ENCODE assay signal across 8 mouse cellular contexts in genomic region chr4:109407176-109407520, GRCm38 (mm10). TPM values are rescaled to one million over a fixed set of nuclear protein-coding genes. Genes with fewer than 3 reads are reported as not detected.
DNase-seq lines count a peak whose midpoint lies in the region; ATAC-seq and TF ChIP-seq lines count a peak whose summit lies in the region.

No protein-coding gene starts in this region.

- TF ChIP-seq CTCF in gastrocnemius, adult 2 months (IDR thresholded peaks at IDR 0.05), result no peak

- peak overlapping the region; percentile 95 for H3K4me2 ChIP-seq in limb, embryonic 13.5 days (replicated peaks)
- peak overlapping the region; percentile 94 for H3K4me2 ChIP-seq in stomach, embryonic 15.5 days

- WGBS in limb, embryonic 13.5 days, result 3% methylated on average over 22 of the region's 24 CpGs
- WGBS in stomach, embryonic 15.5 days, result 2% methylated on average over 24 of the region's 24 CpGs

- intact Hi-C loops in gastrocnemius, adult 2 months (cut with DNase I), result no loop called here
- intact Hi-C loops in gastrocnemius, postnatal 36 days (cut with DNase I), result no loop called here

- no peaks in the 10 kb centered on the region for H3K9me3 ChIP-seq in limb, embryonic 13.5 days
- H3K9me3 ChIP-seq in stomach, embryonic 15.5 days, result no peaks in the 10 kb centered on the region

- no peaks in the 10 kb centered on the region for H3K36me3 ChIP-seq in limb, embryonic 13.5 days
- no peaks in the 10 kb centered on the region for H3K36me3 ChIP-seq in stomach, embryonic 15.5 days

- DNase-seq in gastrocnemius, adult 2 months, result no peak
- no peak for DNase-seq in gastrocnemius, postnatal 36 days
- DNase-seq in retina, embryonic 14.5 days (ENCODE audit: low spot score), result peak; percentile 30
- DNase-seq in retina, postnatal 1 day, result no peak
- DNase-seq in ovary, postnatal 36 days (ENCODE audit: low spot score), result no peak
- DNase-seq in thymus, postnatal 36 days, result no peak

- peak overlapping the region; percentile 81 for H3K9ac ChIP-seq in limb, embryonic 13.5 days
- H3K9ac ChIP-seq in stomach, embryonic 15.5 days, result peak overlapping the region; percentile 47; the same call in 1 of the 2 replicates

- peak overlapping the region; percentile 81 for H3K4me3 ChIP-seq in gastrocnemius, adult 2 months
- H3K4me3 ChIP-seq in limb, embryonic 13.5 days, result peak overlapping the region; percentile 66
- H3K4me3 ChIP-seq in stomach, embryonic 15.5 days (replicated peaks), result peak overlapping the region; percentile 66

- H3K4me1 ChIP-seq in limb, embryonic 13.5 days, result peaks cover 27% of the 10 kb centered on the region
- H3K4me1 ChIP-seq in stomach, embryonic 15.5 days, result peaks cover 11% of the 10 kb centered on the region

- ATAC-seq in limb, embryonic 13.5 days (ENCODE audit: low FRiP score, low read depth), result peak; percentile 18; the same call in 1 of the 2 replicates
- ATAC-seq in stomach, embryonic 15.5 days (ENCODE audit: insufficient read depth, low FRiP score, low read depth), result peak; percentile 1; the same call in 1 of the 2 replicates

- no peaks in the 10 kb centered on the region for H3K27me3 ChIP-seq in limb, embryonic 13.5 days
- H3K27me3 ChIP-seq in stomach, embryonic 15.5 days (replicated peaks), result no peaks in the 10 kb centered on the region

- no peak overlapping the region for H3K27ac ChIP-seq in gastrocnemius, adult 2 months
- 0 out of 2 replicates have a peak overlapping the region, but pooled peaks have one; percentile 70 for H3K27ac ChIP-seq in limb, embryonic 13.5 days
- peak overlapping the region; percentile 74 for H3K27ac ChIP-seq in stomach, embryonic 15.5 days

RNA-seq across cellular contexts. Expression of gene Ttc39a, which starts 0.7 kb away (rescaled TPM):
- total RNA-seq in gastrocnemius, adult 2 months (2021), result under 1 TPM in 1 of 2 experiments, not detected in 1; 0.15 TPM
- total RNA-seq in gastrocnemius, postnatal 36 days (2021), result under 1 TPM; 0.17 to 0.18 TPM
- polyA plus RNA-seq in limb, embryonic 13.5 days (2015; fragmentation: Nextera tagmentation; extraction: Ambion mirVana), result 4.6 and 4.8 TPM in 2 replicates
- polyA plus RNA-seq in stomach, embryonic 15.5 days (2015; fragmentation: Nextera tagmentation; extraction: Ambion mirVana), result 21.3 and 30.0 TPM in 2 replicates
